Mouse (Mus musculus) hematopoietic stem cell, adult 5-6 weeks (primary cell): ENCODE results near the gene Vamp4. TPM values are rescaled to one million over a fixed set of nuclear protein-coding genes. Genes with fewer than 3 reads are reported as not detected.

Experiments
- ATAC-seq, 2 experiments: fragments of 125-278 bp in 1 of 2; replicated peaks in 1 of 2; 2 replicates each; pipeline ENCODE4 v1.8.0; 2016 to 2017; ENCODE audit warnings: inconsistent platforms in 2 of 2, mild to moderate bottlenecking in 2 of 2, moderate number of reproducible peaks in 2 of 2, low read depth in 1 of 2, moderate TSS enrichment in 1 of 2; ENCODE audit not compliant: low FRiP score in 2 of 2, poor library complexity in 2 of 2, severe bottlenecking in 2 of 2, insufficient read depth in 1 of 2, low TSS enrichment in 1 of 2
- total RNA-seq: library from RNA; stranded (forward); fragments of 172-1452, 232-1000 nt; gene quantifications from 2 replicates; pipeline ENCODE4 v1.2.3, GENCODE M21; 2017

Vamp4 gene
- total RNA-seq = 24.1 and 24.7 TPM in 2 replicates

DNA sequence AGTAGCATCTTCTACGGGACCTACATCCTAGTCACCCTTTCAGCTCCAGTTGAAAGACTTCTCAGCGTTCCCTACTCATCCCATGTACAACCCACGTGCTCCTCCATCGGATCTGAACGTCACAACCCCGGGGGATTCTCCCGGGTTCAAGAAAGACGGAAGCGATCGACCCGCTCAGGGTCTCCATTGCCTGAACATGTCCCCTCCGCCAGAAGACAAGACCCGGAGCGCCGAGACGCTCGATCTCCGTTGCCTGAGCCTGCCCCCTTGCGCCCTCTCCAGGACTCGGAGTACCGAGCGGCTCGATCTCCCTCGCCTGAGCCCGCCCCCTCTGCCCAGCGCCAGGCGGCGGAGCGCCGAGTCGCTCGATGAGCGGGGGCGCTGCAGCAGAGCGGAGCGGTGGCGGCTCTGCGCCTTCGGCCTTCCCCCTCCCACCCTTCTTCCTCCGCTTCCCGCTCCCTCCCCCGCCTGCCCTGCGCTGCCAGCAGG lies at the start of gene Vamp4:
Gene Vamp4 (plus strand): TSS at position 256 of the 489 bp plus-strand sequence.
- peak; percentile 89 to 91 for ATAC-seq

DNA sequence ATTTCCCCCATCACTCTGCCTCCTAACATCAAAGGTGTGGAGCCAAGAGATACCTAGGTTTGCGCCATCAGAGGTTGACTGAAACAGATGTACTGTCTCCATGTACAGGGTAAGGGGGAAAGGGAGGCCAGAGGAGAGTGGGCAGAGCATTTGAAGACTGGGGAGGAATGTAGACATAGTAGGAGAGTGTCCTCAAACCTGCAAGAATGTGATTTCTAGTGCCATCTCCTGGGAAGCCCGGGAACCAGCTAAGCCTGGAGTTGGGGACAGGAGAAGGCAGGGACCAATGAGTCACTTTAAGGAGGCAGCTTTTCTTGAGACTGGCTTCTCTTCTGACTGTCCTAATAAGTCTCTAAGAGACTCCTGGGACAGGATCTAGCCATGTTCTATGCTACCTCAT lies 40.7 kb upstream of the Vamp4 start:
- ATAC-seq = no peak

DNA sequence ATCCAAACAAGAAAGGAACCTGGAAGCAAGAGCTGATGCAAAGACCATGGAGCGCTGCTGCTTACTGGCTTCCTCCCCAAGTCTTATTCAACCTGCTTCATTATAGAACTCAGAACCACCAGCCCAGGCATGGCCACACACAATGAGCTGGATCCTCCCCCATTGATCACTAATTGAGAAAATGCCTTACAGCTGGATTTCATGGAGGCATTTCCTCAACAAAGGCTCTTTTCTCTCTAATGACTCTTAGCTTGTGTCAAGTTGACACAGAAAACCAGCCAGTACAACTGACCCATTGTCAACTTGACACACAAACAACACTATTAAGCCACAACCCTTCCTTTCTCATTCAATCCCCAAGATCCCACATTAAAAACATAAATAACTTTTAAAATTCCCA lies 39.6 kb upstream of the Vamp4 start:
- ATAC-seq = no peak

DNA sequence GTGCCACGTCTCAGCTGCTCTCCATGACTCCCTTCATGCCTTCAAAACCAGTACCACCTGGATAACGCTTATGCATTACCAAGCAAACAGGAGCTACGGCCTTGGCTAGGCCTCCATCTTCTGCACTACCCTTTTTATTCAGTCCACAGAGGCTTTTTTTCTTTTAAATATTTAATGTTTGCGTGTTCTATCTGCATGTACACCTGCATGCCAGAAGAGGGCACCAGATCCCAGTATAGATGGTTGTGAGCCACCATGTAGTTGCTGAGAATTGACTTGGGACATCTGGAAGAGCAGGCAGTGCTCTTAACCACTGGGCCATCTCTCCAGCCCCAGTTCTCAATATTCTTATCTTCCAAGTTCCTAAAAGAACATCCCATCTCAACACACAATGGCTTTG lies 38.7 kb upstream of the Vamp4 start:
- ATAC-seq = no peak

DNA sequence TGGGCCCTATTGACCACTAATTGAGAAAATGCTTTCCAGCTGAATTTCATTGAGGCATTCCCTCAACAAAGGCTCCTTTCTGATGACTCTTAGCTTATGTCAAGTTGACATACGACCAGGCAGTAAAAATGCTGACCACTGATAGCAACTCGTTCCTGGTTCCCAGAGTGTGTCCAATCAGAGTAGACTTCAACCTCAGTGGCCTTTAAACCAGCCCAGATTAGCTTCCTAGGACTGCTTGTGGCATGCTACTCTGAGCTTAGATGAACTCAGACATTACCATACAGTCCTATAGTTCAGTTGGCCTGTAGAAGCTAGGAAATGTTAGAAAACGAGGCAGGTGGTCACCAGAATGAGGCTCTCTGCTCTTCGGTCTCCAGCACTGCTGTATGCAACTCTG lies 38.0 kb upstream of the Vamp4 start:
- no peak for ATAC-seq

DNA sequence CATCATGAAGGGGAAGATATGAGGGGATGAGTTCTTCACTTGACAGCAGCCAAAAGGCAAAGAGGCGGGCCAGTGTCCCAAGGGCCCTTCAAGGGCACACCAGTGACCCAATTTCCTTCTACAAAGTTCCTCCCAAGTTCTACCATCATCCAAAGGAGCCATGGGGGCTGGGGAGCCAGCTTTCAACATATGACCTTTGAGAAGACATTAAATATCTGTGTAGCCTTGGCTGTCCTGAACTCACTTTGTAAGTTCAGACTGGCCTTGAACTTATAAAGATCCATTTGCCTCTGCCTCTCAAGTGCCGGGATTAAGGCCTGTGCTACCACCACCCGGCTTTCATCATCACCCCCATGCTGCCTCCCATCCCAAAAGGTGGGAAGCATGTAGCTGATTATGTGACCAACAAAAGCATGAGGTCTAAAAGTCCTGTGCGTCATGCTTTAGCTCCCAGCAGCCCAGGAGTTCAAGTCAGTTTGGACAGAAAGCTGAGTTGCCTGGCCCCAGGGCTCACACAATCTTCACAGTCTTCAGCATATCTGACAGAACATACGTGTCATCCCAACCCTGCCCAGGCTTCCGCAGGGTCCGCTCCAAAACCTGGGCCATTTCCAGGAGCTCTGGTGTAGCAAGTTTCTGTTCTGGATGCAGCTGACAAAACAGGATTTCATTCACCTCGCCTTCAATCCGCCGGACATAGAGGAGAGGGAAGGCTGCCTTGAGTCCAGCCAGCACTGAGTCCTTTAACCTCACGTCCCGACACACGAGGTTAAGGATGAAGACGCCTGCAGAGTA lies 36.4 kb upstream of the Vamp4 start:
- ATAC-seq = no peak

DNA sequence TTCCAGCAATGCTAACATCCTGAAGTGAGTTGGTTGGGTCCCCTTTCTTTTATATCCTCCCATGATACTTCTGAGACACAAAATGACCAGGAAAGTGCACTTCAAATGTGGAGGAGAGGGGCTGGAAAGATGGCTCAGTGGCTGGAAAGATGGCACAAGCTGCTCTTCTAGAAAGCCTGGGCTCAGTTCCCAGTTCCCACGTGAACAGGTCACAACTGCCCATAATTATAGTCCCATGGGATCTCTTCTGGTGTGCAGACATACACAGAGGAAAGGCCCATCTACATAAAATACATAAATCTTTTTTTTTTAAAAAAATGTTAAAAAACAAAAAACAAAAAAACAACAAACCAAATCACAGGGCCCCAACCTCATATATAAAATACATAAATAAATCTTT lies 27.1 kb upstream of the Vamp4 start:
- no peak for ATAC-seq

DNA sequence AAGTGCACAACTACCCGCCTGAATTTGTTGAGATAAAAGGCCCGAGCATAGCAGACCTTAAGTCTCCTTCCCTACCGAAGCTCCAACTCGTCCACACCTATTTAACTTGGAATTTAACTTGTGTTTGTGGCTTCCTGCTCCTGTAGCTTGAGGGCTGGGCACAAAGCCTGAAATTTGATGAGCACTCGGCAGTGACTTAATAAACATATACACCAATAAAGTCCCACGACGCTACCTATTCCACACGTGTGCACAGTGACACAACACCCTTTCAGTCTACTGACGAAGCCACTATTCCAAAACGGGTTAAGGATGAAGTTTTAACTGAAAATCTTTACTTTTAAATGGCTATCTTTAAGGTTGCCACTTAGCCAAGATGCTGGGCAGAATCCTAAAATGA lies 22.7 kb upstream of the Vamp4 start:
- no peak for ATAC-seq

DNA sequence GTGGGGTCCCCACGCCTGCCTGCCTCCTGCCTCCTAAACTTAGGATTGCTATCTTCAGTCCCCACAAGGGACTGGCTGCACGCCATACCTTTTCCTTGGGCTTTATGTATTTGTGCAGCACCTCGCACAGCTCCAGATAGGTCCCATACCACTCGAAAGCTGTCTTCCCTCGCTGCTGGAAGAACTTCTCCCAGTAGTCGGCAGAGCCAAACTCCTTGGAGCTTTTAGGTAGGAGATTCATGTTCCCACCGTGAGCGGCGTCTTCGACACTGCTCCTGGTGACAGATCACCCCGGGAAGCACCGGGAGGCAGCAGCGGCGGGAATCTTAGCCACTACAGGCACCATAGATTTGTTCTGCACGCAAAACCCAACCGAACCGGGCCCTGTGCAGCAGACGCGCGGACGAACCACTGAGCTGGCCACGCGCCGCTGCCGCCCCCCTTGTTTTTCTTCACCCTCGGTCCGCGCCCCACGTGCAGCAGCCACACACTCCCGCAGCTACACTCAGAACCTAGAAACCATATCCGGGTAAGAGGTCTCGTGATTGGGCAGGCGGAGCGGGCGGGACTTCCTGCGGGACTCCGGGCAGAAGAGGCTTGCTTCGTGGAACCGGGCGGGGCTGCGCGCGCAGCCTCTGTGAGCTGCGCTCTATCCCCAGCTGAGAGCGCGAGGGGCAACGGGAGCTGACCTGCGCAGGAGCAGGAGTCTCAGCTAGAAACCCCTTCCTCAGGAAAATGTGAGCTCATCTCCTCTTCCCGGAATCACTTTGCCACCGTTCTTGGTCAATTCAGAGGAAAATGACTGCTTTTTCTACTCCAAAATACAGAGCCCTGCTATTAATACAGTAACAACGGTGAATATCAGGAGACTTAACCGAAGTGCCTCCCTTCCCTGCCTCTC lies 22.0 kb upstream of the Vamp4 start, which contains the start of gene Mettl13:
Gene Mettl13 (minus strand): TSS at position 536 of the 901 bp plus-strand sequence.
- ATAC-seq = peak; percentile 97 to 98

DNA sequence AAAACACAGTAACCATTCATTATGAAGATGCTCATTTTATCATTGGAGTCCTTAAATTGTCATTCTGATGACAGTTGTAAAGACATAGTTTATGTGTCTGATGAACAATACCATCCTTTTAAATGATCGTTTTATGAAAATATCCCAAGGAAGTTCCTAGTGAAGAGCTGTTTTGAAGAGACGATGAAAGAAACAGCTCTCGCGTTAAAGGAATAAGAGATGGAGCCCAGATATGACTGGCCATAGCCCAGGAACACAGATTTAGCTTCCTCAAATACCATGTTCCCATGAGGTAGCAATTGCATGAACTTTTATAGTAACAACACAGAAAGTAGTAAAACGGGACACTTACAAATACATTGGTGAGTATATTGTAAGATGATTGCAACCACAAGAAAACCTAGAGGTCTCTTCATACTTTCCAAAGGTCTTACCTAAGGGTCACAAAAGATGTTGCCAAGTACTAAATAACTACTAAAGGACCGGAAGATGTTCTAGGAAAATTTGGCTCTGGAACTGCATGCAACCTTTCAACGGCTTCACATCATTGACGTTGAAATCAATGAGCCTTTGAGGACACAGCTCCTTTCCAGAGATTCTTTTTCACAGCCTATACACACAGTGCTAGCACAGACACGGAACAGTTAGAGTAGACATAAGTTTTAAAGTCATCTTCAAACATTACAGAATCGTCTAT lies 21.2 kb upstream of the Vamp4 start:
- ATAC-seq = no peak; a peak in 1 of 4 replicates

DNA sequence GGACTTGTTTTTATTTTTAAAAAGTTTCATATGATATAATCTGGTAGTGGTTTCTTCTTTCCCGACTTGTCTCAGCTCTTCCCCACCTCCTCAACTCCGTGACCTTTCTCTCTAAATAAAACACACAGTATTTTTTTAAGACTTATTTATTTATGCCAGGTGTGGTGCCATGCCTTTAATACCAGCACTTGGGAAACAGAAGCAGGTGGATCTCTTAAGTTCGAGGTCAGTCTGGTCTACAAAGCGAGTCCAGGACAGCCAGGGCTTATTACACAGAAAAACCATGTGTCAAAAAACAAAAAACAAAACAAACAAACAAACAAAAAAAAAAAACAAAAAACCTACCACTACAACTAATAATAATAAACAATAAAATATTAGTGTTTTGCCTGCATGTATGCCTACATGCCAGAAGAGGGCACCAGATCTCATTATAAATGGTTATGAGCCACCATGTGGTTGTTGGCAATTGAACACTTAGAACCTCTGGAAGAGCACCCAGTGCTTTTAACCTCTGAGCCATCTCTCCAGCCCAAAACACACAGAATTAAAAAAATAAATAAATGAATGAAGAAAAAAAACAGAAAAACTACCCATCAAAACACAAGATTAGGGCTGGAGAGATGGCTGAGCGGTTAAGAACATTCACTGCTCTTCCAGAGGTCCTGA lies 20.6 kb upstream of the Vamp4 start:
- ATAC-seq = no peak

DNA sequence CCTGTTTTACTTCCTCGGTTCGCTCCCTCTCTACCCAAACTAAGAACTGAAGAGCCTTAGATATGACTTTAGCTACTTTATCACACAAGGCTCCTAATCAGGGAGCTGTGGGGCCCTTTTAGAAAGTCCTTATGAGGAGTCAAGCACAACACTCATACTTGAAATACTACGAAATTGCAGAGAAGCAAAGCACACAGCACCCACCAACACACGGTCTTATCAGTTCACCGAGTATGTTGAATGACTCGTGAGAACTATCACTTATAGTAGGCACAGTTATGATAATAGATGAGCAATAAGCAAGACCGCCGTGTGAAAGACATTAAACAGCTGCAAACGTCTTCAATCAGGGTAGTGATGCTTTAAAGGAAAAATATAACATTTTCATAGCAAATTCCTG lies 17.4 kb upstream of the Vamp4 start:
- no peak for ATAC-seq

DNA sequence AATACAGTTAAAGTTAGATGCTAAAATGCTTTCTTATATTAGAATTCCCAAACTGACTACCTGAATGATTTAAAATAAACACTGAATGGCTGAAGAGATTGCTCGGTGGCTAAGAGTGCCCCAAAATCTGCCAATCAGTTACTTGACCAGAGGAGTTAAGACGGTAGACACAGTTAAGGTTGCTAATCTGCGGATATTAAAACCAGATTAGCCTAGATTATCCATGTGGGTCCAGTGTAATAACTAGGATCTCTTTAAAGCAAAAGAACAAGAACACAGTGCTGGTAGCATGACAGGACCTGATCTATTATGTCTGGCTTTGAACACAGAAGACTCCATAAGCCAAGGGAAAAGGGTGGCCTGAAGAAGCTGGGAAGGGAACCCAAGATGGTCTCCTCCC lies 16.1 kb upstream of the Vamp4 start:
- ATAC-seq = no peak

DNA sequence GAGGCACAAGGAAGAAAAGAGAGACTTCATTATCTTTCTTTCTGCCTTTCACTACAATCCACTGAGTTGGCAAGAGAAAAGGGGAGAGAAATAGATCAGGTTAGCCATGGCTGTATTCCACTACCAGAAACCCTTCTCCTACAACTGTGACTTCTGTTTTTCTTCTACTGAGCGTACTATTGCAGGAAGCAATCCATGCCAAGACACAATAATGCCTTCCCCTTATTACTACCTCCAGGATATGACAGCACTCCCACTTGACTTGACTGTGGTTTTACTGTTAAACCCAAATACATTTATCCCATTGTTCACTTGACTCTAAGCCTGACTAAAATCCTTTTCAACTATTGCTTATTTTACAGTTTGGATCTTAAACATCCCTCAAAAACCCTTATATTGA lies 7.1 kb upstream of the Vamp4 start:
- peak; percentile 80 for ATAC-seq

DNA sequence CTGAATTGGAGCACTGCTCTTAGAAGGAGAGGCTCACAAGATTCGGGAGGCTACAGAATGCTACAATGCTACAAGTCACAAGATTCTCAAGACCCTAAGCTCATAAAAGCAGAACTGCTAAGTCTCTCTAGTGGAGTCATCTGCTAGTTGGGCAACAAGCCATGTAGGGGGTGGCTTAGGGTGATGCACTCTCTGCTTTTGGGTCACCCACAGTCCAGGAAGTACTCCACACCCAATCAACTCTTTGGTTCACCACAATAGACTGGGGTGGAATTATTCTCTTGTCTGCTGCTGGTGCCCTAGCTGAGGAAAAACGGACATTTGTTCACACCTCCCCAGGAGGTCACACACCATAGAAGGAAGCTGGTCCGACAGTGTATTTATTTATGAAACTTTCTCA lies 5.3 kb upstream of the Vamp4 start:
- peak; percentile 88 to 93 for ATAC-seq

DNA sequence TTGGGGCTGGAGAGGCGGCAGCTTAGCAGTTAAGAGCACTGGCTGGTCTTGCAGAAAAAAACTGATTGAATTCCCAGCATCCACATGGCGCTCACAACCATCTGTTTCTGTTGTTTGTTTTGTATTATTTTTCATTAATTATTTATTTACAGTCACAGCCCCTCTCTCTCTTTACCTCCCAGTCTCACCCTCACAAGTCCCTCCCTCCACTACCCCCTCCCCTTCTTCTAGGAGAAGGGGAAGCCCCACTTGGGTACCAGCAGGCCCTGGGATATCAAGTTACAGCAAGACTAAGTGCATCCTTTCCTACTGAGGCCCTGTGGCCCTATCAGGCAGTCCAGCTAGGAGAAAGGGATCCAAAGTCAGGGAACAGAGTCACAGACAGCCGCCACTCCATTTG lies 3.0 kb upstream of the Vamp4 start:
- ATAC-seq = no peak

DNA sequence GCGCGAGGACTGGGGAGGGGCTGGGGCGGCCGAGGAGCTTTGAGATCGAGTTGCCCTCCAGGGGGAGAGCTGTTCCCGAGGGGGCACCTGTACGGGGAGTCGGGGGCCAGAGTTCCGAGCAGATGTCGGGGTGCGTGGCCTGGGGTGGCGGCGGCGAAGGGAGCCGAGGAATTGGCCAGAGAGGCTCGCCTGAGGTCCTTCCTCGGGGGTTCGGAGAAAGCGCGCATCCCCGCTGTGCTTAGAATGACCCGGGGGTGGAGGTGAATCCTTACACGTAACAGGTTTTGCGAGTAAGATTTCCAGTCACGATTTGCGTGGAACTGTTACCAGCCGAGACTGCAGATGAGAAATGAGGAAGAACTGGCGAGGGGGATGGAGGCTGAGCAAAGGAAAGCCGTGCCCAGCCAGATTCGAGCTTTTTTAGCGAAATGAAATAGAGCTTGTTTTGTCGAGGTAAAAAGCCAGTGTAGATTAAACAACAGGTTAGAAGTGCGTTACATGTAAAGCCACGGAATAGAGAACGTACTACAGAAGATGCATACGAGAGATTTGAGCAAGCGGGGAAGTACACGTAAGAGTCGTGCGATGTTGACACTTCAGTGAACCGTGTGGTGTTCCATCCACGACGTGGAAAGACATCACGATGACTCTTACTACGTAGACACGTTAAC lies 751 bp downstream of the Vamp4 start:
- peak; percentile 57 to 59 for ATAC-seq
